Comparison of ENCODE assay signal across 7 mouse cellular contexts in genomic region chr11:97697891-97698529, GRCm38 (mm10). TPM values are rescaled to one million over a fixed set of nuclear protein-coding genes. Genes with fewer than 3 reads are reported as not detected.
DNase-seq lines count a peak whose midpoint lies in the region; ATAC-seq and TF ChIP-seq lines count a peak whose summit lies in the region.

No protein-coding gene starts in this region.

- H3K4me2 ChIP-seq in lung, postnatal 0 days (replicated peaks; ENCODE audit: low read depth, low read length), result peak overlapping the region; percentile 91
- peak overlapping the region; percentile 85 for H3K4me2 ChIP-seq in forebrain, embryonic 14.5 days (ENCODE audit: low read length)
- peak overlapping the region; percentile 85 for H3K4me2 ChIP-seq in liver, embryonic 13.5 days

- no peak for DNase-seq in lung, postnatal 0 days (ENCODE audit: low spot score)
- no peak for DNase-seq in lung, postnatal 10 days
- DNase-seq in forebrain, embryonic 14.5 days (ENCODE audit: low spot score), result peak; percentile 55
- DNase-seq in liver, embryonic 13.5 days, result no peak
- DNase-seq in ovary, postnatal 10 days (ENCODE audit: low spot score), result no peak
- DNase-seq in c-Kit-positive CD71-positive TER-119-positive erythroid progenitor cells, embryonic 14.5 days (ENCODE audit: low spot score), result no peak
- DNase-seq in adrenal gland, adult (ENCODE audit: inconsistent age in 2 of 2, low spot score in 1 of 2), result no peak

- H3K4me3 ChIP-seq in lung, postnatal 0 days (ENCODE audit: low read depth, low read length), result peak overlapping the region; percentile 86
- peak overlapping the region; percentile 79 for H3K4me3 ChIP-seq in forebrain, embryonic 14.5 days (ENCODE audit: low read depth, low read length)
- peak overlapping the region; percentile 66 for H3K4me3 ChIP-seq in liver, embryonic 13.5 days (replicated peaks)

- ATAC-seq in lung, postnatal 0 days, result no peak
- ATAC-seq in forebrain, embryonic 14.5 days, result no peak
- no peak for ATAC-seq in liver, embryonic 13.5 days (ENCODE audit: low read depth)

- H3K36me3 ChIP-seq in lung, postnatal 0 days (ENCODE audit: insufficient read depth, low read length), result no peaks in the 10 kb centered on the region
- peaks cover 2% of the 10 kb centered on the region for H3K36me3 ChIP-seq in forebrain, embryonic 14.5 days (ENCODE audit: control insufficient read depth, insufficient read depth, low read length)
- H3K36me3 ChIP-seq in liver, embryonic 13.5 days, result no peaks in the 10 kb centered on the region

- no peak for TF ChIP-seq CTCF in lung, postnatal 0 days (IDR thresholded peaks at IDR 0.05)

- H3K9ac ChIP-seq in lung, postnatal 0 days (replicated peaks; ENCODE audit: low read depth), result peak overlapping the region; percentile 77
- peak overlapping the region; percentile 97 for H3K9ac ChIP-seq in forebrain, embryonic 14.5 days (ENCODE audit: low read length)
- H3K9ac ChIP-seq in liver, embryonic 13.5 days, result peak overlapping the region; percentile 68

- WGBS in lung, postnatal 0 days, result 3% methylated on average over 14 of the region's 14 CpGs
- 1% methylated on average over 14 of the region's 14 CpGs for WGBS in forebrain, embryonic 14.5 days
- WGBS in liver, embryonic 13.5 days (ENCODE audit: insufficient replicate concordance), result 29% methylated on average over 14 of the region's 14 CpGs

- H3K4me1 ChIP-seq in lung, postnatal 0 days (ENCODE audit: insufficient read depth, low read depth, low read length), result peaks cover 30% of the 10 kb centered on the region
- peaks cover 57% of the 10 kb centered on the region for H3K4me1 ChIP-seq in forebrain, embryonic 14.5 days (ENCODE audit: control insufficient read depth, insufficient read depth, low read length)
- H3K4me1 ChIP-seq in liver, embryonic 13.5 days (replicated peaks), result peaks cover 67% of the 10 kb centered on the region

- TF ChIP-seq EP300 in lung, postnatal 0 days (IDR thresholded peaks at IDR 0.05), result no peak

- H3K9me3 ChIP-seq in lung, postnatal 0 days (ENCODE audit: low read length), result no peaks in the 10 kb centered on the region
- no peaks in the 10 kb centered on the region for H3K9me3 ChIP-seq in forebrain, embryonic 14.5 days (replicated peaks; ENCODE audit: control insufficient read depth, low read length)
- H3K9me3 ChIP-seq in liver, embryonic 13.5 days (replicated peaks), result no peaks in the 10 kb centered on the region

- no peaks in the 10 kb centered on the region for H3K27me3 ChIP-seq in lung, postnatal 0 days (replicated peaks; ENCODE audit: insufficient read depth, low read length)
- H3K27me3 ChIP-seq in forebrain, embryonic 14.5 days (replicated peaks; ENCODE audit: control insufficient read depth, insufficient read depth, low read length), result no peaks in the 10 kb centered on the region
- H3K27me3 ChIP-seq in liver, embryonic 13.5 days, result peaks cover 55% of the 10 kb centered on the region

- H3K27ac ChIP-seq in lung, postnatal 0 days (ENCODE audit: low read length), result peak overlapping the region; percentile 93
- peak overlapping the region; percentile 99 for H3K27ac ChIP-seq in forebrain, embryonic 14.5 days (ENCODE audit: low read depth, low read length)
- H3K27ac ChIP-seq in liver, embryonic 13.5 days, result no peak overlapping the region

RNA-seq across cellular contexts. Expression of gene Pcgf2, which starts 2.3 kb away (rescaled TPM):
- 10.5 TPM in 2 replicates for polyA plus RNA-seq in lung, postnatal 0 days (2015; fragmentation: Nextera tagmentation; extraction: Ambion mirVana)
- polyA plus RNA-seq in forebrain, embryonic 14.5 days (2014; fragmentation: Nextera tagmentation; extraction: Ambion mirVana), result 17.6 and 21.9 TPM in 2 replicates
- 2.3 and 3.6 TPM in 2 replicates for polyA plus RNA-seq in liver, embryonic 13.5 days (2015; fragmentation: Nextera tagmentation; extraction: Ambion mirVana)

RNA-seq across cellular contexts. Expression of gene Psmb3, which starts 5.2 kb away (rescaled TPM):
- polyA plus RNA-seq in lung, postnatal 0 days (2015; fragmentation: Nextera tagmentation; extraction: Ambion mirVana), result 350 and 419 TPM in 2 replicates
- 530 and 674 TPM in 2 replicates for polyA plus RNA-seq in forebrain, embryonic 14.5 days (2014; fragmentation: Nextera tagmentation; extraction: Ambion mirVana)
- polyA plus RNA-seq in liver, embryonic 13.5 days (2015; fragmentation: Nextera tagmentation; extraction: Ambion mirVana), result 335 and 374 TPM in 2 replicates

RNA-seq across cellular contexts. Expression of gene Cisd3, which starts 12.4 kb away (rescaled TPM):
- polyA plus RNA-seq in lung, postnatal 0 days (2015; fragmentation: Nextera tagmentation; extraction: Ambion mirVana), result 59.1 and 63.8 TPM in 2 replicates
- polyA plus RNA-seq in forebrain, embryonic 14.5 days (2014; fragmentation: Nextera tagmentation; extraction: Ambion mirVana), result 17.3 and 19.5 TPM in 2 replicates
- polyA plus RNA-seq in liver, embryonic 13.5 days (2015; fragmentation: Nextera tagmentation; extraction: Ambion mirVana), result 11.7 and 13.3 TPM in 2 replicates

RNA-seq across cellular contexts. Expression of gene Mllt6, which starts 34.8 kb away (rescaled TPM):
- polyA plus RNA-seq in lung, postnatal 0 days (2015; fragmentation: Nextera tagmentation; extraction: Ambion mirVana), result 3.0 and 3.5 TPM in 2 replicates
- 5.0 and 5.9 TPM in 2 replicates for polyA plus RNA-seq in forebrain, embryonic 14.5 days (2014; fragmentation: Nextera tagmentation; extraction: Ambion mirVana)
- polyA plus RNA-seq in liver, embryonic 13.5 days (2015; fragmentation: Nextera tagmentation; extraction: Ambion mirVana), result 0.17 and 0.23 TPM in 2 replicates

RNA-seq across cellular contexts. Expression of gene Pip4k2b, which starts 46.5 kb away (rescaled TPM):
- polyA plus RNA-seq in lung, postnatal 0 days (2015; fragmentation: Nextera tagmentation; extraction: Ambion mirVana), result 0.86 and 1.3 TPM in 2 replicates
- 6.0 and 6.9 TPM in 2 replicates for polyA plus RNA-seq in forebrain, embryonic 14.5 days (2014; fragmentation: Nextera tagmentation; extraction: Ambion mirVana)
- 0.88 TPM in 2 replicates for polyA plus RNA-seq in liver, embryonic 13.5 days (2015; fragmentation: Nextera tagmentation; extraction: Ambion mirVana)
